Mouse (Mus musculus): ENCODE data around the gene Tnni1. TPM values are rescaled to one million over a fixed set of nuclear protein-coding genes. Genes with fewer than 3 reads are reported as not detected.

The Tnni1 gene
- polyA plus RNA-seq, 1 experiment: 1.0 TPM

- Histone ChIP-seq H3K36me3 (ENCODE audit: control insufficient read depth, insufficient read depth, low read length, poor library complexity, severe bottlenecking) (no peaks in the 10 kb centered on the region), H3K9me3 (replicated peaks; ENCODE audit: control insufficient read depth, insufficient read depth, low read length, poor library complexity, severe bottlenecking) (no peaks in the 10 kb centered on the region), H3K4me3 (ENCODE audit: low read depth, low read length) (no peak overlapping the region), H3K9ac (ENCODE audit: low read depth, poor library complexity, severe bottlenecking) (no peak overlapping the region), H3K27me3 (ENCODE audit: control insufficient read depth, insufficient read depth, low read length, poor library complexity, severe bottlenecking) (no peaks in the 10 kb centered on the region), H3K27ac (ENCODE audit: insufficient read depth, low read length) (no peak overlapping the region), H3K4me1 (ENCODE audit: control insufficient read depth, insufficient read depth, low read length) (no peaks in the 10 kb centered on the region)
- TF ChIP-seq POLR2A (IDR thresholded peaks at IDR 0.05; ENCODE audit: insufficient read depth, low read length): no peak
- TF ChIP-seq CTCF (IDR thresholded peaks at IDR 0.05; ENCODE audit: low read depth, low read length): no peak
- no peak for TF ChIP-seq EP300 (IDR thresholded peaks at IDR 0.05; ENCODE audit: insufficient read depth, low read depth, low read length)
Measured at GRCm38 (mm10) chr1:135844481-135844880, 65.2 kb downstream of the Tnni1 start.

- no peaks in the 10 kb centered on the region for H3K27me3 ChIP-seq (ENCODE audit: control insufficient read depth, insufficient read depth, low read length, poor library complexity, severe bottlenecking)
- no peaks in the 10 kb centered on the region for H3K4me1 ChIP-seq (ENCODE audit: control insufficient read depth, insufficient read depth, low read length)
- H3K4me3 ChIP-seq (ENCODE audit: low read depth, low read length): no peak overlapping the region
- no peak overlapping the region for H3K27ac ChIP-seq (ENCODE audit: insufficient read depth, low read length)
- TF ChIP-seq CTCF (IDR thresholded peaks at IDR 0.05; ENCODE audit: low read depth, low read length): no peak
- no peak for TF ChIP-seq EP300 (IDR thresholded peaks at IDR 0.05; ENCODE audit: insufficient read depth, low read depth, low read length)
- TF ChIP-seq POLR2A (IDR thresholded peaks at IDR 0.05; ENCODE audit: insufficient read depth, low read length): no peak
- no peaks in the 10 kb centered on the region for H3K9me3 ChIP-seq (replicated peaks; ENCODE audit: control insufficient read depth, insufficient read depth, low read length, poor library complexity, severe bottlenecking)
- H3K36me3 ChIP-seq (ENCODE audit: control insufficient read depth, insufficient read depth, low read length, poor library complexity, severe bottlenecking): no peaks in the 10 kb centered on the region
- H3K9ac ChIP-seq (ENCODE audit: low read depth, poor library complexity, severe bottlenecking): no peak overlapping the region
Measured at GRCm38 (mm10) chr1:135846632-135847031, 67.4 kb downstream of the Tnni1 start.

DNA sequence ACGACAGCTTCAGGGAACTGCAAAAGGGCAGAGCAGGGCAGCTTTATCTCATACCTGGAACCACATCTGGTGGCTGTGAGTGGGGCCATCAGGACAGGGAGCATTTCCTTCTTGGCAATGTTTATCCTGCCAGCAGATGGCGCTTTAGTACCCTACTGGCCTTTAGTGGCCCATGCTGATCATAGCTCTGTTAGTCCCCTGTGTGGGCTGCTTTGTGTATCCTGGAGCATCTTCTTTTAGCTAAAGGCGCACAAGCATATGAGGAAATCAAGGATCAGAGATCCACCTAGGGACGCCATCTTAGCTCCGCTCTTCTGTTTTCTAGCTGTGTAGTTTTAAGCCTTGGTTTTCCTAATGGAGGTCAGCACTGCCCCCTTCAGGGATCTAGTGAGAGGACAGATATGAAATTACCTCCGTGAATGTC is 67.9 kb downstream of the Tnni1 start:
- no peak for TF ChIP-seq POLR2A (IDR thresholded peaks at IDR 0.05; ENCODE audit: insufficient read depth, low read length)
- peak; percentile 78 for TF ChIP-seq CTCF (IDR thresholded peaks at IDR 0.05; ENCODE audit: low read depth, low read length)
- TF ChIP-seq EP300 (IDR thresholded peaks at IDR 0.05; ENCODE audit: insufficient read depth, low read depth, low read length): no peak
- no peaks in the 10 kb centered on the region for H3K27me3 ChIP-seq (ENCODE audit: control insufficient read depth, insufficient read depth, low read length, poor library complexity, severe bottlenecking)
- no peak overlapping the region for H3K9ac ChIP-seq (ENCODE audit: low read depth, poor library complexity, severe bottlenecking)
- H3K9me3 ChIP-seq (replicated peaks; ENCODE audit: control insufficient read depth, insufficient read depth, low read length, poor library complexity, severe bottlenecking): no peaks in the 10 kb centered on the region
- no peaks in the 10 kb centered on the region for H3K36me3 ChIP-seq (ENCODE audit: control insufficient read depth, insufficient read depth, low read length, poor library complexity, severe bottlenecking)
- no peaks in the 10 kb centered on the region for H3K4me1 ChIP-seq (ENCODE audit: control insufficient read depth, insufficient read depth, low read length)
- no peak overlapping the region for H3K4me3 ChIP-seq (ENCODE audit: low read depth, low read length)
- no peak overlapping the region for H3K27ac ChIP-seq (ENCODE audit: insufficient read depth, low read length)

GRCm38 (mm10) chr1:135847611-135848351 is 68.5 kb downstream of the Tnni1 start:
- TF ChIP-seq CTCF (IDR thresholded peaks at IDR 0.05; ENCODE audit: low read depth, low read length) (no peak), EP300 (IDR thresholded peaks at IDR 0.05; ENCODE audit: insufficient read depth, low read depth, low read length) (no peak), POLR2A (IDR thresholded peaks at IDR 0.05; ENCODE audit: insufficient read depth, low read length) (no peak)
- no peak overlapping the region for H3K4me3 ChIP-seq (ENCODE audit: low read depth, low read length)
- no peaks in the 10 kb centered on the region for H3K27me3 ChIP-seq (ENCODE audit: control insufficient read depth, insufficient read depth, low read length, poor library complexity, severe bottlenecking)
- H3K9me3 ChIP-seq (replicated peaks; ENCODE audit: control insufficient read depth, insufficient read depth, low read length, poor library complexity, severe bottlenecking): no peaks in the 10 kb centered on the region
- no peak overlapping the region for H3K9ac ChIP-seq (ENCODE audit: low read depth, poor library complexity, severe bottlenecking)
- H3K36me3 ChIP-seq (ENCODE audit: control insufficient read depth, insufficient read depth, low read length, poor library complexity, severe bottlenecking): no peaks in the 10 kb centered on the region
- no peak overlapping the region for H3K27ac ChIP-seq (ENCODE audit: insufficient read depth, low read length)
- no peaks in the 10 kb centered on the region for H3K4me1 ChIP-seq (ENCODE audit: control insufficient read depth, insufficient read depth, low read length)

GRCm38 (mm10) chr1:135850722-135851512 is 71.7 kb downstream of the Tnni1 start:
- Histone ChIP-seq H3K9ac (ENCODE audit: low read depth, poor library complexity, severe bottlenecking) (no peak overlapping the region), H3K27ac (ENCODE audit: insufficient read depth, low read length) (no peak overlapping the region), H3K9me3 (replicated peaks; ENCODE audit: control insufficient read depth, insufficient read depth, low read length, poor library complexity, severe bottlenecking) (no peaks in the 10 kb centered on the region), H3K27me3 (ENCODE audit: control insufficient read depth, insufficient read depth, low read length, poor library complexity, severe bottlenecking) (no peaks in the 10 kb centered on the region), H3K36me3 (ENCODE audit: control insufficient read depth, insufficient read depth, low read length, poor library complexity, severe bottlenecking) (no peaks in the 10 kb centered on the region), H3K4me1 (ENCODE audit: control insufficient read depth, insufficient read depth, low read length) (no peaks in the 10 kb centered on the region), H3K4me3 (ENCODE audit: low read depth, low read length) (no peak overlapping the region)
- TF ChIP-seq CTCF (IDR thresholded peaks at IDR 0.05; ENCODE audit: low read depth, low read length) (peak; percentile 47), EP300 (IDR thresholded peaks at IDR 0.05; ENCODE audit: insufficient read depth, low read depth, low read length) (no peak)
